Mouse (Mus musculus): ENCODE results near the gene Prl7b1. TPM values are rescaled to one million over a fixed set of nuclear protein-coding genes. Genes with fewer than 3 reads are reported as not detected.

The Prl7b1 gene
- polyA plus RNA-seq (2015; fragmentation: Nextera tagmentation; extraction: Ambion mirVana) = not detected in 2 replicates

- H3K27me3 ChIP-seq (replicated peaks) = no peaks in the 10 kb centered on the region
- no peak within 1 kb of the TSS for H3K27ac ChIP-seq (replicated peaks)
- no peaks in the 10 kb centered on the region for H3K4me1 ChIP-seq
- H3K4me2 ChIP-seq = no peak within 1 kb of the TSS
- no peak within 1 kb of the TSS for H3K9ac ChIP-seq (replicated peaks)
- no peak for ATAC-seq (ENCODE audit: low FRiP score)
- H3K9me3 ChIP-seq (replicated peaks) = no peaks in the 10 kb centered on the region
- WGBS = 78% methylated on average over 4 of the region's 4 CpGs
- H3K4me3 ChIP-seq (replicated peaks) = no peak within 1 kb of the TSS
- H3K36me3 ChIP-seq = no peaks in the 10 kb centered on the region
Measured at GRCm38 (mm10) chr13:27610482-27610881, at the start of gene Prl7b1. Gene Prl7b1, minus strand, starts transcription at chr13:27610582.

GRCm38 (mm10) chr13:27642393-27642792 lies 32.0 kb upstream of the Prl7b1 start, which contains the start of gene Prl7a1:
Gene Prl7a1, minus strand, starts transcription at chr13:27642493.
- ATAC-seq (ENCODE audit: low FRiP score) = no peak
- WGBS = 98% methylated on average over 3 of the region's 3 CpGs

DNA sequence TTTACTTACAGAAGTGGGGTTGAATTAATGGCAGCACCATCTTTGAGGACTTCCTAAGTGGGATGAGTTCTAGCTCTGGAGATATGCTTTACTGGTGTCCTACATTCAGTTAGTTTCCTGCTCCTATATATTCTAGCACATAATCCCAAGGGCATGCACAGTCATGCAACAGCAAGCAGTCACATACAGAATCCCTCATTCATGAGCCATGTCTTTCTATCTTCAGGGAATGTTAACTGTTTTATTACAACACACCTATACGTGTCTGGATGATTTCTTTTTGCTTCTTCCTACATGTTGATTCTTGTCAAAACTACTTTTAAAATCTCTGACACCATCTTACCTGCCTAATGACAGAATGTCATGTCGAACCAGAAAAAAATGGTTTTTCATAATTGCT lies 28.3 kb downstream of the Prl7b1 start, which contains the start of gene Prl8a1:
Gene Prl8a1, minus strand, starts transcription at position 101 of the 400 bp plus-strand sequence.
- Histone ChIP-seq H3K27me3 (replicated peaks) (no peaks in the 10 kb centered on the region), H3K9me3 (replicated peaks) (no peaks in the 10 kb centered on the region), H3K36me3 (no peaks in the 10 kb centered on the region), H3K4me2 (no peak within 1 kb of the TSS), H3K4me1 (no peaks in the 10 kb centered on the region), H3K27ac (replicated peaks) (no peak within 1 kb of the TSS), H3K4me3 (replicated peaks) (no peak within 1 kb of the TSS), H3K9ac (replicated peaks) (no peak within 1 kb of the TSS)
- 87% methylated on average over 2 of the region's 2 CpGs for WGBS
- no peak for ATAC-seq (ENCODE audit: low FRiP score)

More at GRCm38 (mm10) chr13:27642393-27642792, 32.0 kb upstream of the Prl7b1 start, which contains the start of gene Prl7a1:
- Histone ChIP-seq H3K27me3 (replicated peaks) (no peaks in the 10 kb centered on the region), H3K27ac (replicated peaks) (no peak within 1 kb of the TSS), H3K4me1 (no peaks in the 10 kb centered on the region), H3K4me3 (replicated peaks) (no peak within 1 kb of the TSS), H3K9ac (replicated peaks) (no peak within 1 kb of the TSS), H3K4me2 (no peak within 1 kb of the TSS), H3K36me3 (no peaks in the 10 kb centered on the region), H3K9me3 (replicated peaks) (no peaks in the 10 kb centered on the region)

DNA sequence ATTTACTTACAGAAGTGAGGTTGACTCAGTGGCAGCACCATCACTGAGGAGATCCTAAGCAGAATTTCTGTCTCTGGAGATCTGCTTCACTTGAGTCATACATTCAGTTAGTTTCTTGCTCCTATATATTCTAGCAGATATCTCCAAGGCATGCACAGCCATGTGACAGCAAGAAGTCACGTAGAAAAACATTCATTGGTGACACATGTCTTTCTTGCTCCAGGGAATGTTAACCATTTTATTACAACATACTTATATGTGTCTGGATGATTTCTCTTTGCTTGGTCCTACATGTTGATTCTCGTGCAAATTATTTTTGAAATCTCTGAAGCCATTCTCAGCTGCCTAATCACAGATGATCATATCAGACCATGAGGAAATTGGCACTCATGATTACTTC lies 45.9 kb downstream of the Prl7b1 start, which contains the start of gene Prl8a9:
Gene Prl8a9, minus strand, starts transcription at position 101 of the 400 bp plus-strand sequence.
- Histone ChIP-seq H3K4me1 (no peaks in the 10 kb centered on the region), H3K27ac (replicated peaks) (no peak within 1 kb of the TSS), H3K36me3 (no peaks in the 10 kb centered on the region), H3K27me3 (replicated peaks) (no peaks in the 10 kb centered on the region), H3K4me3 (replicated peaks) (no peak within 1 kb of the TSS), H3K9ac (replicated peaks) (no peak within 1 kb of the TSS), H3K4me2 (no peak within 1 kb of the TSS), H3K9me3 (replicated peaks) (no peaks in the 10 kb centered on the region)
- 80% methylated on average over 2 of the region's 2 CpGs for WGBS
- no peak for ATAC-seq (ENCODE audit: low FRiP score)

GRCm38 (mm10) chr13:27553336-27553735 lies 57.0 kb downstream of the Prl7b1 start:
- no peak overlapping the region for H3K4me3 ChIP-seq (replicated peaks)
- no peak overlapping the region for H3K27ac ChIP-seq (replicated peaks)
- H3K9ac ChIP-seq (replicated peaks) = no peak overlapping the region
- no peaks in the 10 kb centered on the region for H3K4me1 ChIP-seq
- H3K4me2 ChIP-seq = no peak overlapping the region
- H3K9me3 ChIP-seq (replicated peaks) = no peaks in the 10 kb centered on the region
- no peaks in the 10 kb centered on the region for H3K36me3 ChIP-seq
- ATAC-seq (ENCODE audit: low FRiP score) = no peak
- H3K27me3 ChIP-seq (replicated peaks) = no peaks in the 10 kb centered on the region

Other genes starting within 250 kb of the Prl7b1 start
- gene Prl2b1, start 219.7 kb downstream of the Prl7b1 start, polyA plus RNA-seq (2015; fragmentation: Nextera tagmentation; extraction: Ambion mirVana) = not detected in 2 replicates
- not detected in 2 replicates for gene Prl8a6, start 171.9 kb downstream of the Prl7b1 start, polyA plus RNA-seq (2015; fragmentation: Nextera tagmentation; extraction: Ambion mirVana)
- gene Prl8a8, start 97.4 kb downstream of the Prl7b1 start, polyA plus RNA-seq (2015; fragmentation: Nextera tagmentation; extraction: Ambion mirVana) = not detected in 2 replicates
- not detected in 2 replicates for gene Prl8a9, start 46.0 kb downstream of the Prl7b1 start, polyA plus RNA-seq (2015; fragmentation: Nextera tagmentation; extraction: Ambion mirVana)
- not detected in 2 replicates for gene Prl8a1, start 28.4 kb downstream of the Prl7b1 start, polyA plus RNA-seq (2015; fragmentation: Nextera tagmentation; extraction: Ambion mirVana)
- gene Prl7a1, start 31.9 kb upstream of the Prl7b1 start, polyA plus RNA-seq (2015; fragmentation: Nextera tagmentation; extraction: Ambion mirVana) = not detected in 2 replicates
- gene Prl7a2, start 57.5 kb upstream of the Prl7b1 start, polyA plus RNA-seq (2015; fragmentation: Nextera tagmentation; extraction: Ambion mirVana) = not detected in 2 replicates
- gene Prl7d1, start 106.2 kb upstream of the Prl7b1 start, polyA plus RNA-seq (2015; fragmentation: Nextera tagmentation; extraction: Ambion mirVana) = not detected in 2 replicates
- gene Prl7c1, start 170.2 kb upstream of the Prl7b1 start, polyA plus RNA-seq (2015; fragmentation: Nextera tagmentation; extraction: Ambion mirVana) = not detected in 2 replicates
- gene Prl2a1, start 191.1 kb upstream of the Prl7b1 start, polyA plus RNA-seq (2015; fragmentation: Nextera tagmentation; extraction: Ambion mirVana) = not detected in 2 replicates
- not detected in 2 replicates for gene Prl2c1, start 238.8 kb upstream of the Prl7b1 start, polyA plus RNA-seq (2015; fragmentation: Nextera tagmentation; extraction: Ambion mirVana)